Mouse (Mus musculus): ENCODE measurements at regions not wholly inside any gene's neighbourhood (a gene's known extent, or its start where the extent isn't known, plus 50 kb on each side); places are given as distances from the start of the nearest gene placed in this dataset.

- H3K9me3 ChIP-seq (ENCODE audit: control insufficient read depth, low read length) = no peaks in the 10 kb centered on the region
- no peak overlapping the region for H3K4me2 ChIP-seq
- no peaks in the 10 kb centered on the region for H3K4me1 ChIP-seq (ENCODE audit: control insufficient read depth, insufficient read depth, low read length)
- no peak overlapping the region for H3K9ac ChIP-seq (ENCODE audit: low read length)
- 89% methylated on average over 1 of the region's 1 CpGs for WGBS
- H3K36me3 ChIP-seq (ENCODE audit: control insufficient read depth, insufficient read depth, low read length) = no peaks in the 10 kb centered on the region
- DNase-seq (ENCODE audit: low spot score, missing footprints) (no peak), ATAC-seq (ENCODE audit: low FRiP score) (no peak)
- no peak overlapping the region for H3K27ac ChIP-seq (ENCODE audit: low read depth, low read length)
- no peaks in the 10 kb centered on the region for H3K27me3 ChIP-seq (ENCODE audit: control insufficient read depth, insufficient read depth, low read length)
- no peak overlapping the region for H3K4me3 ChIP-seq (ENCODE audit: low read depth, low read length)
These were observed 78.3 kb upstream of the Zc3h12c start for GRCm38 (mm10) chr9:52246712-52247111.

- DNase-seq (ENCODE audit: low spot score, missing footprints) = no peak
- no peak overlapping the region for H3K9ac ChIP-seq (ENCODE audit: low read length)
- H3K36me3 ChIP-seq (ENCODE audit: control insufficient read depth, insufficient read depth, low read length) = no peaks in the 10 kb centered on the region
- no peak overlapping the region for H3K27ac ChIP-seq (ENCODE audit: low read depth, low read length)
- no peak overlapping the region for H3K4me3 ChIP-seq (ENCODE audit: low read depth, low read length)
- no peak for ATAC-seq (ENCODE audit: low FRiP score)
- no peaks in the 10 kb centered on the region for H3K9me3 ChIP-seq (ENCODE audit: control insufficient read depth, low read length)
- no peak overlapping the region for H3K4me2 ChIP-seq
- H3K27me3 ChIP-seq (ENCODE audit: control insufficient read depth, insufficient read depth, low read length) = no peaks in the 10 kb centered on the region
- H3K4me1 ChIP-seq (ENCODE audit: control insufficient read depth, insufficient read depth, low read length) = no peaks in the 10 kb centered on the region
- 79% methylated on average over 12 of the region's 12 CpGs for WGBS
These were observed 75.7 kb upstream of the Zc3h12c start for GRCm38 (mm10) chr9:52244081-52244480.

- no peak for ATAC-seq (ENCODE audit: low FRiP score)
- Histone ChIP-seq H3K4me2 (no peak overlapping the region), H3K27ac (ENCODE audit: low read depth, low read length) (no peak overlapping the region), H3K9ac (ENCODE audit: low read length) (no peak overlapping the region), H3K27me3 (ENCODE audit: control insufficient read depth, insufficient read depth, low read length) (no peaks in the 10 kb centered on the region), H3K4me1 (ENCODE audit: control insufficient read depth, insufficient read depth, low read length) (no peaks in the 10 kb centered on the region), H3K36me3 (ENCODE audit: control insufficient read depth, insufficient read depth, low read length) (no peaks in the 10 kb centered on the region), H3K4me3 (ENCODE audit: low read depth, low read length) (no peak overlapping the region), H3K9me3 (ENCODE audit: control insufficient read depth, low read length) (no peaks in the 10 kb centered on the region)
- no peak for DNase-seq (ENCODE audit: low spot score, missing footprints)
- 83% methylated on average over 2 of the region's 2 CpGs for WGBS
These were observed 74.7 kb upstream of the Zc3h12c start for GRCm38 (mm10) chr9:52243032-52243431.

- whole genome bisulfite sequencing = 55% methylated on average over 4 of the region's 4 CpGs
- Histone ChIP-seq H3K27me3 (ENCODE audit: control insufficient read depth, insufficient read depth, low read length) (no peaks in the 10 kb centered on the region), H3K27ac (ENCODE audit: low read depth, low read length) (no peak overlapping the region), H3K9me3 (ENCODE audit: control insufficient read depth, low read length) (no peaks in the 10 kb centered on the region), H3K4me3 (ENCODE audit: low read depth, low read length) (no peak overlapping the region), H3K4me1 (ENCODE audit: control insufficient read depth, insufficient read depth, low read length) (no peaks in the 10 kb centered on the region), H3K36me3 (ENCODE audit: control insufficient read depth, insufficient read depth, low read length) (no peaks in the 10 kb centered on the region), H3K4me2 (no peak overlapping the region), H3K9ac (ENCODE audit: low read length) (no peak overlapping the region)
- no peak for DNase-seq (ENCODE audit: low spot score, missing footprints)
- no peak for ATAC-seq (ENCODE audit: low FRiP score)
These were observed 73.2 kb upstream of the Zc3h12c start for GRCm38 (mm10) chr9:52241577-52241976.

GRCm38 (mm10) chr9:52240585-52241320, 72.4 kb upstream of the Zc3h12c start:
- Histone ChIP-seq H3K4me3 (ENCODE audit: low read depth, low read length) (no peak overlapping the region), H3K36me3 (ENCODE audit: control insufficient read depth, insufficient read depth, low read length) (no peaks in the 10 kb centered on the region), H3K9ac (ENCODE audit: low read length) (no peak overlapping the region), H3K27ac (ENCODE audit: low read depth, low read length) (no peak overlapping the region), H3K4me2 (no peak overlapping the region), H3K27me3 (ENCODE audit: control insufficient read depth, insufficient read depth, low read length) (no peaks in the 10 kb centered on the region), H3K4me1 (ENCODE audit: control insufficient read depth, insufficient read depth, low read length) (no peaks in the 10 kb centered on the region), H3K9me3 (ENCODE audit: control insufficient read depth, low read length) (no peaks in the 10 kb centered on the region)
- ATAC-seq (ENCODE audit: low FRiP score) (no peak), DNase-seq (ENCODE audit: low spot score, missing footprints) (no peak)
- WGBS = 84% methylated on average over 12 of the region's 12 CpGs

DNA sequence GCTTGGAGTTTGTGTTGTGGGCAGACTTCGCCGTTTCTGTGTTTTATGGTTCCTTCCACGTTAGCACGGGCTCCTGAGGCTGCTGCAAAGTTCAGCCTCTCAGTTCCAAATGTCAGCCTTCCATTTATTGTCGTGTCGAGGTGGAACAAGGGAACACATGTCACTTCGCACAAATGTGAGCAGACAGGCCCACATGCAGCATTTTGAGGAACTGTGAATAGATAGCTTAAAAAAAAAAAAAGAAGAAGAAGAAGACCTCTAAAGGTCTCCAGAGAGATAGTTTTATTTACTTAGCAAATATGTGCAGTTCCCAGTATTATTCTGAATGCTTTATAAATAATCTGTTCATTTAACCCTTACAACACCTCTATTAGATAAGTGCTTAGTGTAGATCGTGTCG, 66.4 kb upstream of the Zc3h12c start:
- no peak for DNase-seq (ENCODE audit: low spot score, missing footprints)
- H3K36me3 ChIP-seq (ENCODE audit: control insufficient read depth, insufficient read depth, low read length) = no peaks in the 10 kb centered on the region
- H3K4me3 ChIP-seq (ENCODE audit: low read depth, low read length) = no peak overlapping the region
- no peaks in the 10 kb centered on the region for H3K9me3 ChIP-seq (ENCODE audit: control insufficient read depth, low read length)
- H3K9ac ChIP-seq (ENCODE audit: low read length) = no peak overlapping the region
- H3K4me2 ChIP-seq = no peak overlapping the region
- no peaks in the 10 kb centered on the region for H3K4me1 ChIP-seq (ENCODE audit: control insufficient read depth, insufficient read depth, low read length)
- 83% methylated on average over 9 of the region's 9 CpGs for WGBS
- ATAC-seq (ENCODE audit: low FRiP score) = no peak
- H3K27ac ChIP-seq (ENCODE audit: low read depth, low read length) = no peak overlapping the region
- no peaks in the 10 kb centered on the region for H3K27me3 ChIP-seq (ENCODE audit: control insufficient read depth, insufficient read depth, low read length)

DNA sequence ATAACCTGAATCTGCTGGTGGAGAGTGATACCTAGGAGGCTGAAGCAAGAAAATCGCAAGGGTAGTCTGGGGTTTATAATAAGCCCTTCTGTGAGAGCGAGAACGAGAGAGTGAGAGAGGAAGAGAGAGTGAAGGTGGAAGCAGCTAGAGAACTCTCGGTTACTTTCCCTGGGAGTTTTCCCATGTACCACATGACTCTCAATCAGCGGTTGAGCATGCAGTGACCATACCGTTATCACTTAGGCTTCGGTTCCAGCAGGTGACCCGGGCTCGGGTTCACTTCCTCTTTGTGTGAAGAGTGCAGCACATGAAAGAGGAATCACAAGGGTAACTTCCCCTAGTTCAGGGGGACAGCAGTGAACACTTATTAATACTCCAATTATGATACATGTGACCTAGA, 61.2 kb upstream of the Zc3h12c start:
- Histone ChIP-seq H3K36me3 (ENCODE audit: control insufficient read depth, insufficient read depth, low read length) (no peaks in the 10 kb centered on the region), H3K4me1 (ENCODE audit: control insufficient read depth, insufficient read depth, low read length) (no peaks in the 10 kb centered on the region), H3K27me3 (ENCODE audit: control insufficient read depth, insufficient read depth, low read length) (no peaks in the 10 kb centered on the region), H3K4me3 (ENCODE audit: low read depth, low read length) (no peak overlapping the region), H3K9ac (ENCODE audit: low read length) (no peak overlapping the region), H3K9me3 (ENCODE audit: control insufficient read depth, low read length) (no peaks in the 10 kb centered on the region), H3K4me2 (no peak overlapping the region), H3K27ac (ENCODE audit: low read depth, low read length) (no peak overlapping the region)
- ATAC-seq (ENCODE audit: low FRiP score) (no peak), DNase-seq (ENCODE audit: low spot score, missing footprints) (no peak)
- WGBS = 90% methylated on average over 9 of the region's 9 CpGs

DNA sequence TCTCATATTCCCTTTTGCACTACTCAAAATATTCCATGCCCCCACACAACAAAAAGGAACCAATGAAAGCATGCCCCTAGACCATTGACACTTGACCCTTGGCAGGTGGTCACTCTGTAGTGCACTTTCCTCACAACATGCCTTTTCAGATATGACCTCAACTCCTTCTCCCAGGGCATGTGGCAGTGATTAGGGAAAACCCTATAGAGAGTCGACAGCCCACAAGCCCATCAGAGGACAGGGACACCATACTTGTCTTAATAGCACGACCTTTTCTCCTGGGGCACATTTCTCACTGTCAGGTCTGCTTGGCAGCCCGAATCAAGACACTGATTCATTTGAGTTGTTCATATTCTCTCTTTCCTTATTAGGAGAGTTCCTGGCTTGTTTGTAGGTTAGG, 57.3 kb upstream of the Zc3h12c start:
- WGBS = 66% methylated on average over 3 of the region's 3 CpGs
- Histone ChIP-seq H3K27ac (ENCODE audit: low read depth, low read length) (no peak overlapping the region), H3K4me2 (no peak overlapping the region), H3K4me1 (ENCODE audit: control insufficient read depth, insufficient read depth, low read length) (peaks cover 8% of the 10 kb centered on the region), H3K36me3 (ENCODE audit: control insufficient read depth, insufficient read depth, low read length) (no peaks in the 10 kb centered on the region), H3K4me3 (ENCODE audit: low read depth, low read length) (no peak overlapping the region), H3K9me3 (ENCODE audit: control insufficient read depth, low read length) (no peaks in the 10 kb centered on the region), H3K27me3 (ENCODE audit: control insufficient read depth, insufficient read depth, low read length) (no peaks in the 10 kb centered on the region), H3K9ac (ENCODE audit: low read length) (no peak overlapping the region)
- ATAC-seq (ENCODE audit: low FRiP score) = no peak
- peak; percentile 69 for DNase-seq (ENCODE audit: low spot score, missing footprints)

DNA sequence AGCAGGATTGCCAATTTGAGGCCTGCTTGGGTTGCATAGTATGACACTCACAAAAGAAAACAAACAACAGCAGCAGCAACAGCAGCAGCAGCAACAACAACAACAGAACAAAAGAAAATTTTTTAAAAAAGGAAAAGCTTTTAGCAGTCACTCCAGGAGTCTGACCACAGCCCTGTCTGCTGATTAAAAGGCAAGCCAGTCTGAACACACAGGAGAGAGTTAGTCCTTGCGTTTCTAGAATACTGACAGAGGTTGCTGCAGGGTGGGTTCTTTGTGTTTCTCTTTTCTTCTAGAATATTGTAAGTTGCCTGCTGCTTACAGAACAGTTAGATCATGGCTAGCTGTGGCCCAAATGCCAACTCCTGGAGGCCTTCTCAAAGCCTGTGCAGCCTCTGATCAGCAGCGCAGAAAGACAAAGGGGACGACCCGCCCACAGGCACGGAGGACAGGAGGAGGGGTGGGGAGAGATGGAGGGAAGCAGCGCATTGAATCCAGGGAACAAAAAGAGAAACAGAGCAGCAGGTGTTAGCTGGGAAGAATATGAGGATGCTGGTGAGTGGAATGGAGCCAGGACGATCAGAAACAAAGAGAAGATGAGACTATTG, 55.2 kb upstream of the Zc3h12c start:
- Histone ChIP-seq H3K9ac (ENCODE audit: low read length) (peak overlapping the region; percentile 56), H3K9me3 (ENCODE audit: control insufficient read depth, low read length) (no peaks in the 10 kb centered on the region), H3K27ac (ENCODE audit: low read depth, low read length) (peak overlapping the region; percentile 68), H3K36me3 (ENCODE audit: control insufficient read depth, insufficient read depth, low read length) (no peaks in the 10 kb centered on the region), H3K4me3 (ENCODE audit: low read depth, low read length) (no peak overlapping the region), H3K27me3 (ENCODE audit: control insufficient read depth, insufficient read depth, low read length) (no peaks in the 10 kb centered on the region), H3K4me2 (peak overlapping the region; percentile 32; the same call in 1 of the 2 replicates), H3K4me1 (ENCODE audit: control insufficient read depth, insufficient read depth, low read length) (peaks cover 8% of the 10 kb centered on the region)
- peak; percentile 88 for ATAC-seq (ENCODE audit: low FRiP score)
- DNase-seq (ENCODE audit: low spot score, missing footprints) = peak; percentile 94
- 6% methylated on average over 7 of the region's 7 CpGs for WGBS

All from midbrain, embryonic 11.5 days (tissue).